Mouse (Mus musculus) kidney, postnatal 4 days (tissue): ENCODE data around the gene Kmo.

Experiments
- DNase-seq, 2 experiments: peaks; one replicate each; pipeline ENCODE4 v3.0.0; 2021; ENCODE audit warnings: mixed read lengths in 2 of 2

The Kmo gene

GRCm38 (mm10) chr1:175619814-175620431, at the start of gene Kmo:
TSS of gene Kmo (plus strand) at chr1:175620381.
- no peak for DNase-seq

GRCm38 (mm10) chr1:175574129-175574528, 46.1 kb upstream of the Kmo start:
- DNase-seq: no peak

GRCm38 (mm10) chr1:175578425-175579096, 41.6 kb upstream of the Kmo start:
- DNase-seq: no peak

GRCm38 (mm10) chr1:175579598-175580235, 40.5 kb upstream of the Kmo start:
- no peak for DNase-seq

DNA sequence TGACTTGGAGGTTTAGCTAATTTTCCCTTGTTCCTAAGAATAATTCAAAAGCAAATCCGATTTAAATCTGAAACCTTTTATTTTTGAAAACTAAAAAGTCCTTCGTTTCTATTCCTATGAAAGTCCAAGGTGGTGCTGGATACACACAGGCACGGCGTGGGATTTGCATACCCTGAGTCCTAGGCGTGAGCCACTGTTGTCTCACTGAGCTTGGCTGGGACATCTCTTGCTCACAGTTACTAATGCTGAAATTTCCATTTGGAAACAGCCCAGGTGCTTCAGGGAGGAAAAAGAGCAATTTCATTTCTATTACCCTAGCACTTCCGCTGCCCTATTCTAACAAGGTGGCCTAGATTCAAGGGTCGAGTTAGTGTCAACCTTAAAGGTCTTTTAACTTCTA, 39.8 kb upstream of the Kmo start:
- no peak for DNase-seq

DNA sequence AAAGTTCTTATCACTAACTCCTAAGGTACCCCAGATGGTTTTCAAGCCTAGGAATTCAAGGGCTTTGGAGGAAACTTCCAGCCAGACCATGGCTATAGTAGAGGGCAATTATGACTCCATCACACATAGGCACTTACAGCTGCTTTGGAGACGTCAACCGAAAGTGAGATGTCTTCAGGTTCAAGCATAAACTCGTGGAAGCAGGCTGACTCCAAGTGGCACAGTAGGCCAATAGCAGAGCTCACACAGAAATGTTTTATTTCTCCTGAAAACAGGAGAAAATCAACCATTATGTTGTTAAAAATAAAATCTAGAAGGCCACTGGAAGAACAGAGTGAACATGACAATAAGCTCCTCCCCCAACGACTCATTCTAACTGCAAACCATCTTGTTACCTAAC, 37.4 kb upstream of the Kmo start:
- no peak for DNase-seq

DNA sequence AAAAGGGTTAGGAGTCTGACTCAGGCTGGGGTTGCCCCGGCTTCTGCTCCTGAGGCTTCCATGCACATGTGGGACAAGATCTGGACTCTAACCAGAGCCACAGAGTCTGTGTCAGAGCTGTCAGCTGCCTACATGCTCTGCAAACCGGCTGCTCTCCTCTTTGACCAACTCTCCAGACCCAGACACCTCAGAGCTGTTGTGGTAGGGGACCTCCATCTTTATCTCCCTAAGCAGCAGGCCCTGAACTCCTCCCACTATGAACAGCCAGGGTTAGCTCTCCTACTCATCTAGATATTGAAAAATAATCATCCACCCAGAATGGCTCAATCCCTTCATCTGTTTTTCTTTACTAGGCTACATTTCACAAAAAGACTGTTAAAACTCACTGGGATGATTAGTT, 34.9 kb upstream of the Kmo start:
- DNase-seq: no peak

GRCm38 (mm10) chr1:175586656-175587055, 33.5 kb upstream of the Kmo start:
- no peak for DNase-seq

- DNase-seq: no peak
Observed at GRCm38 (mm10) chr1:175592832-175593231, 27.3 kb upstream of the Kmo start.

GRCm38 (mm10) chr1:175602231-175602630, 17.9 kb upstream of the Kmo start:
- no peak for DNase-seq

DNA sequence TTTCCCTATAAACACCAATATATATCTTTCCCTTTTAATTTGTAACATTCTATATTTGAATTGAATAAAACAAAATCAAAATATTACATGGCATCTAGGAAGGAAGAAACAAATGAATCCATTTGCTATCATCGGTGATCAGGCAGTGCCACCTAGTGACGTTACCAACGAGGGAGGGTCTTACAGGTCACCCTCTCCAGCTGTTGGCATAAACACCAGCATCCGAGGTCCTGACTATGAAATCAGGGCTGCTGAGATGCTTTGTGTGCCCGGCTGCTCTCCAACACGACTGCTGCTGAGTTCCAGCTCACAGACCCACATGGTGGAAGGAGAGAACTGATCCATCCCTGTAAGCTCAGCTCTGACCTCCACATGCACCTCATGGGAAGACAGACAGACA, 16.8 kb upstream of the Kmo start:
- DNase-seq: peak; percentile 17 to 22

DNA sequence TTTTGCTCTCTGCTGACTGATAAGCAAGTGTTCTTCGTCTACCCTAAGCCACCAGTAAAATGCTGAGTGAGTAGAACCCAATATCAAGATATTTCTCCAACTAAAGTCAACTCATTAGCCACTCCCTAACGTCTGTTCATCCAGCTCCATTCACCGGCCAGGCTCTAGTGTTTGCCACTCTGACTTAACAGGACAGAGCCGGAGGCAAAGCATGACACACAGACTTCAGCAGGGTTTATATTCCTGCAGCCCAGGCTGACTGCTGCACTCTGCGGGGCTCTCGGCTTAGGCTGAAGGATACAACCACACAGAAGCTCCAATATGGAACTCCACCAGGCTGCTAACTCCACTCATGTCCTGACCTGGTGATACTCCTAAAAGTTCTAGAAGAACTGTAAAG, 12.9 kb upstream of the Kmo start:
- DNase-seq: no peak

DNA sequence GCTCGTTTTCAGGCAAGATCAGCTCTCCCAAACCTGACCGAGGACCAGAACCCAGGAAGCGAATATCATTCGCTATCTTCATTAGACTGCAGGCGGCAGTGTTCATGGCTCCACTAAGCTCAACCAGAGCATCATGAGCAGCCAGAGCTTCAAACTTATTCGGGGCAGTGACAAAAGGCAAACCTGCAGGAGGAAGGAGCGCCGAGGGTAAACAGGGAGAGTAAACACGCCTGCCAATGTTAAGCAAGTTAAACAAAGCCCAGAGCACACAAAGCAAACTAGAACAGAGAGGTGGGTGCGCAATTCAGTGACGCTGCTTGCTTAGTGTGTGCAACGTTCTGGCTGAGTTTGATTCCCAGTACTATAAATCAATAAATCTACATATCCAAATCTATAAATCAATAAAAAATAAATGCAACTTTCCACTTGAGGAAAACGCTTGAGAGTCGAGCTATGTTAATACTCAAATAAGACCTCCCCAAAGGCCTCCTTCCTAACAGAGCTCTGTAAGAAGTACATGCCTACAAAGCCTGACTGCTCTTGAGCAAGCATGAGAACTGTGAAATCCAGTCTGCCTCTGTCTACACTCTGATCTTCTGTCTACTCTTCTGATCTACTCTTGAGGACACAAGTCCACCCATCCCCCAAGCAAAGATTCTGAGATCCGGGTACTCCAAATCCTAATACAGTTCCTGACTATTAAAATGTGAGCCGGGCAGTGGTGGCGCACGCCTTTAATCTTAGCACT, 12.2 kb upstream of the Kmo start:
- no peak for DNase-seq

GRCm38 (mm10) chr1:175608708-175609107, 11.5 kb upstream of the Kmo start:
- DNase-seq: no peak

GRCm38 (mm10) chr1:175614992-175615391, 5.2 kb upstream of the Kmo start:
- no peak for DNase-seq

- no peak for DNase-seq
Observed at GRCm38 (mm10) chr1:175623656-175624055, 3.5 kb downstream of the Kmo start.

DNA sequence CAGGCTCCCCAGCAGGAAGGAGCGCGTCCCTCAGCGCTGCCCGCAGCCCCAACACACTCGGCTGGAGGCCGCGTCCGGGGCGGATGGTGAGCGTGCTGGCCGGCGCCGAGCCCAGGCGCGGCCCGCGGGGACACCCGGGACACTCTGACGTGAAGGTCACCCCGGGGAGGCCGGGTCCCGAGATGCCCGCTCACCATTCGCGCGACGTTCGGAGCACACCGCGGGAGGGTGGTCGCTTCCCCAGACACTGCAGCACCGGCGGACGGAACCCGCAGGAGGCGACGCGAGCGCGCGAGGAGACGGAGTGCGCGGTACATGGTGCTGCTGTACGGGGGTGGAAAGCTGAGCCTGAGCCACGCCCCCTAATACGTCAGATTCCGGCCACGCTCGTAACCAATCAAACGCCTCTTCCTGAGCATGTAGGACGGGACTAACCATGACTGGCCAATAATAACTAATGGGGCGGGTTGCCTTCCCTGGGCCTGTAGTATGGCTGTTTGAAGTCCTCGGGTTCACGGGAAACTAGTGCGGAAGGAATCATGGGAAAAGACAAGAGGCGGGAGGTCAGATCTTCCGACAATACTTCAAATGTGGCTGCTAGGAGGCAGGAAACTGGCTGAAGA, 5.2 kb downstream of the Kmo start, which contains the start of gene Fh1:
TSS of gene Fh1 (minus strand) at position 379 of the 623 bp plus-strand sequence.
- DNase-seq: peak; percentile 95 to 96

DNA sequence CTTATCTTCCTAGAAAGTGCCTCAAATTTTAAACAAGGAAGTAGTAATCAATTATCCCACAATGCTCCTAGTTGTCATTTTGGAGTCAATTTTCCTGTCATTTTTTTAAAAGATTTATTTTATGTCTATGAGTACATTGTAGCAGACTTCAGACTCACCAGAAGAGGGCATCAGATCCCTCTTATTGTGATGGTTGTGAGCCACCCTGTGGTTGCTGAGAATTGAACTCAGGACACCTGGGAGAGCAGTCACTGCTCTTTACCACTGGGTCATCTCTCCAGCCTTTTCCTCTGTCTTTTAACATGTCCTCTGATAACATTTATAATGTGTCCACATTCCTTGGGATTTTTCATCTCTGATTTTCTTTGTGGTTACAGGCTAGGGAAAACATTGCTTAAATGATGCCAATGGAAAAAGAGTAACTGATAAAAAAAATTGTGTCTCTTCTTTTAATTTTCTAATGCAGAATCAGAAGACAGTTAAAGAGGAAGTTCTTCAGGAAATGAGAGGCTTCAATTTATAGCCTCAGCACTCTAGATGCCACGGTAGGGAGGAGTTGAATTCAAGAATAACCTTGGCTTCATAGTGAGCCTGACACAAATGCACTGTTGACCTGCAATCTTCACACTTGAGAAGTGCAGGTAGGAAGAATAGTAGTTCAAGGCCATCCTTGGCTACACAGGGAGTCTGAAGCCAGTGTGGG, 6.0 kb downstream of the Kmo start:
- no peak for DNase-seq

GRCm38 (mm10) chr1:175629248-175629647, 9.1 kb downstream of the Kmo start:
- no peak for DNase-seq

DNA sequence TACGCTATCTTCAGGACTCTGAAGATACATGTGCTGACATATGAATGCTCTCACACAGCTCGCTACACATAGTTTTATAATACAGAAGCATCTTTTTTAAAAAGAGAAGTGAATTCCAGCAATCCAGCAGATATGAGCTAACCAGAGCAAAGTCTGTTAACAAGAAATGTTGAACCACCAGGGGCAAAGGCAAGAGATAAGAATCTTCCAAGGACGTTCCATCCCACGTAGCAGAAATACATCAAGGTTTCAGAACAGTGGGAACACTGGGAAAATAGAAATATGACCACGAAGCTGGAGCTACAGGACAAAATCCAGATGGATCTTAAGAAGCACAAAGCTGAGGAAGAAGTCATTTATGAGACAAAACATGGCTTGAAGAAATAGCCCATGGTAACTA, 10.2 kb downstream of the Kmo start:
- no peak for DNase-seq

DNA sequence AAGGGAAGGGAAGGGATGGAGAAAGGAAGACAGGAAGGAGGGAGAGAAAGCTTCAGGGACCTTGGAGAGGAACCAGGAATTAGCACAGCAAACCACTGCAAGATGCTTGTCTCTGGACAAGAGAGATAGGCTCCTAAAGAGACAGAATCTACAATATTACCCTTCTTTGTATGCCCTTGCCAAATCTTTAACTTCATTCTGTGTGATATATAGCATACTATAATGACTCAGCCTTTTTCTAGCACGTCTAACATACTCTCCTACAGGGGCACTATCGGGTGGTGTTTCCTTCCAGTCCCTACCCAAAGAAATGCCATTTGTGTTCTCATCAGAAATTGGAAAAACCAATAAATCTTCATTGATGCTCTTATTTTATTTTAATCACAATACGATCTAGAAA, 10.9 kb downstream of the Kmo start:
- no peak for DNase-seq

DNA sequence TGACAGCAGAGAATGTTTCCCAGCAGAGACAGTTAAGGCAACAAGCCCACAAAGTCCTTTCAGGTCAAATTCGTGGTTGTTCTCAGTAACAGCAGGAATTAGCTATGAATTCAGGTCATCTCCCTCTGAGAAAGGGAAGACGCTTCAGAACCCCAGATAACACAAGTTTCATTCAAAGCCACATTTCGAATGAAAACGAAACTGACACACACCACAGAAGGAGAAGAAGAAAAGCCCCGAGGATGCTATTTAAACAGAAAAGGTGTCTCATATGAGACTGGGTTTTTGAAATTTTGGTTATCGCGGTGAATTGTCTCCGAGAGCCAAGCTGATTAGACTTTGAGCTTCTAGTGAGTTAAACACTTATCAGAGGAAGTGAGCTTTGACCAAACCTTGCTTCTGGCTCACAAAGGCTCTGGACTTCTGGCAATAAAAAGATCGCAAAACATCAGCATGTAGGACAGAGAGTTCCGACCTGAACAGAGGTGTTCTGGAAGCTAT, 11.6 kb downstream of the Kmo start:
- DNase-seq: no peak
